Mouse (Mus musculus): ENCODE results near the gene Irf2bpl. TPM values are rescaled to one million over a fixed set of nuclear protein-coding genes. Genes with fewer than 3 reads are reported as not detected.

Irf2bpl gene
- total RNA-seq, 4 experiments from 2014 or later: 60.7 to 74.9 (median 68.5) TPM

DNA sequence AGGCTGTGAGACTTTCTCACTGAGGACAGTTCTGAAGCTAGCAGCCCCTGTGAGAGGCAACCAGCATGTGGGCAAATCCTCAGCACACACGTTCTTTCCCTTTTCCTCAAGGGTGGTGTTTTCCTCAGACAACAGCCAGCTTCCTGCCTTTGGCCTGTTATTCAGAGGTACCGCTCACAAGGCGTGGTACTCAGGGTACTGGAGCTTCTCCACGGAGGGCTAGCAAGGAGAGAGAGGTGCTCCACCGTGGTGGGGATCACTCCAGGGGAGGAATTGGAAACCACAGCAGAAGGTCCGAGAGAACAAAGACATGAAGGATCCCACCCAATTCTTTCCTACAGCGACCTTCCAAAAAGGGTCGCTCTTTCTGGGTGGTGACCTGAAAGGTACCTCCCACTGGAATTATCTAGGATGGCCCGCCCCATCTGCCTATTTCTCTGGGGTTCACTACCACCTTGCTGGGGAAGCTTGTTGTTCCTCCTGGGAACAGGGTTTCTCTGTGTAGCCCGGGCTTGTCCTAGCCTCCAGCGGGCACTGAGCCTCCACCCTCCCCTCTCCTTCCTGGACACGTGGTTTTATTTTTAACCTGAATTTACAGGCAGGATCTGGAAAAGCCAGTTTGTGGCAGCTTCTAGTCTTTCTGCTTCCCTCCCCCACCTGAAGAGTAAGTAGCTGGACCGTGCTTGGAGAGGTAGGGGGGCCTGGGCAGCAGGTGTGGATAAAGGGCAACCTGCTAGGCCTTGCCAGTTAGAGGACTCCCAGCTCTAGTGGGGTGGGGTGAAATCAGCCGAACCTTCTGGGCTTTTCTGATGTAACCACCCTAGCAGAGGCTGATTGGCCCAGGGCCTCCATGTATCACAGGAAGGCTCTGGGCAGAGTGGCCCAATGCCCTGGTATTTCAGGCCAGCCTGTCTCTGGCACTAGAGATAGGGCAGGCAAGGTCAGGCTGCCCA is 17.1 kb downstream of the Irf2bpl start:
- no peak for DNase-seq (ENCODE audit: low spot score in 2 of 2)

DNA sequence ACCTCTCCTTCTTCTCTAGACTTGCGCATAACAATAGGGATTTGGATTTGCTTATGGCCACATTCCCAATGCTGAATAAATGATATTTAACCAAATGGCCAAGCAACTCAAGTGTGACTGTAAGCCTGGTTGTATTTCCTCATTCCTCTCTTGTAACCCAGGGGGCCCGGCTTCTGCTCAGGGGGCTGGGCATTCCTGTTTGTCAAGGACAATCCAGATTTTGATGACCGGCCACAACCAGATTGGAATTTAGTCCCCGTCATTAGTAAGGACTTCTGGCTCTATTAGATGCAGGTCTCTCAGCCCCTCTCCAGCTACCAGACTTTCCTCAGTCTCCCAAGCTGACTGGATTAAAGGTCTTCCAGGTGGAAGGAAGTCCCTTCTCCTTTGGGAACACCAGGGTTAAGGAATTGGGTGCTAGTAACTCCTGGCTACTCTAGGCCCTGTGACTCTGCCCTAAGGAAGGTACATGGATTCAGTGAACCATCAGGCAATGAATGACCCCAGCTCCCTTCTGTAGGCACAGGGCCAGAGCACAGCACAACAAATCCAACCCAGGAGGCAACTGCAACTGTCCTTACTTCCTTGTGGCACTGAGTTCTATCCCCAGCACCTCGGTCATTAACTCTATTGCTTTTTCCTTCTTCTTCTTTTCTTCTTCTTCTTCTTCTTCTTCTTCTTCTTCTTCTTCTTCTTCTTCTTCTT is 20.1 kb downstream of the Irf2bpl start:
- DNase-seq (ENCODE audit: low spot score in 2 of 2): no peak

DNA sequence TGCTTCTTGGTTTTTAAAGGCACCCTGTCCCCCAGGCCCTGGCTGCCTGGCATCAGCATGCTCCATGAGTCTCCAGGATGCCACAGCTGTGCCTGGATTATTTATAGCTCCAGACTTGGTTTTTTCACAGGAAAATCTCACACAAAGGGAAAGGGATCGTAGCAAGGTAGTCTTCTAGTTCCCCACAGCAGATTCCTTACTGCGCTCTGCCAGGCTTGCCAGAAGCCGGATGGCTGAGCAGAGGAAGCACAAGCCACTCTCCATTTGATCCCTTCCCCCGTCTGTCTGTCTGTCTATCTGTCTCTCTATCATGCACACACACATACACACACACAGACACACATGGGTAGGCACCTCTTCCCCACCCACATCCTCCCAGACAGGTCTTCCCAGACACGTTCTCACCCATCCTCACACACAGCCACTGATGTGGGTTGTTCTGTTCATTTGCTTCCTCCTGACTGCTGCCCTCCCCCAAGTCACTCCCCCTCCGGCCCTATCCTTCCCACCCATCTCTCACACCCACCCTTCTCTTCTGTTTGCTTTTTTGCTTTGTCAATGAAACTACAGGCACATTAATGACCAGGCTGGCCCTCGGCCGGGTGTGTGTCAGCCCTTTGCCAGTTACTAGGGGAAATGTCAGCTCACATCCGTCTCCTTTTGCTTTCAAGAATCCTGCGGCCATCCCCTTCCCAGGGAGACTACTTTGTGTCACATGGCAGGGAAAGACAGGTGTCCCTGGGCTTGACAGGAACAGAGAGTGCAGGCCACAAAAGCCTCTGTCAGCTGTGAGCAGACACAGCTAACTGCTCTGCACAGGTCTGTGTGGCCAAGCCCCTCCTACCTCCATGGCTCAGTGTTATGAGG is 24.4 kb downstream of the Irf2bpl start:
- DNase-seq (ENCODE audit: low spot score in 2 of 2): peak in 1 of 2 experiments; percentile 54

DNA sequence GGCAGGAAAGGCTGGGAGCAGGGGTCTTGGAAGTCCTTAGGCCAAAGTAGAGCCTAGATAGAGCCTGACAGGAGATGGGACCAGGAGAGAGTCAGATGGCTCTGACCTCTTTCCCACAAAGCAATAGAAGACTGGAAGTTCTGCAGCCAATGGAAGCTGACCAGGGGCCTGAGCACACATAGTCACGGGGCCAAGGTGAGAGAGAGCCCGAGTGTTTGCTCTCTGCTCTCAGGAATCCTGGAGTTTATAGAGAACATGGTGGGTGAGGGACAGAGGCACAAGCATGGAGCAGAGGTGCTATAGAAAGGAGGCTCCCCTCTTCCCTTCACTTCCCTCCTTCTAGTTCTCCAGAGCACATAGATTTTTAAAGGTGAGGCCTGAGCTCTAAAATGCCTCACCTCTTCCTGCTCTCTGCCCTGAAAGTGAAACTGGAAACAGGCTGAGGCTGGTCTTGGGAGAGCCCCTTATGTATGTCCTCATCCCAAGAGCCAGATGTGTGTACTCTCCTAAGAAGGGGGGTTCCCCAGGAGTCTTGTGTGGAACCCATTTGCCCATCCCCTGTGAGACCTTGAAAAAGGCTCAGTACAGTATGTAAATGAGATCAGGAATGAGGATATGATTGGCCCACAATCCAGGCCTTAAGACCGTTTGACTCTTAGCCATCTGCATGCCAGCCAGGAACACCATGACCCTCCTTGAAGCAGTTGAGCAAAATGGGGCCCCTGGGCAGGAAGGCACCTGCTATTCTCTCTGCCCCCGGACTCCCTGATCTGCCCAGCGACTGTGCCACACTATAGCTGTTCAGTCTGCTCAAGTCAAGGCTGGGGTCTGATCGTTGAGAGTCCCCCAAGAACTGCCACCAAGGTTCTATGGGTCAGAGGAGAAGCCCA is 25.4 kb downstream of the Irf2bpl start:
- DNase-seq (ENCODE audit: low spot score in 2 of 2): no peak

DNA sequence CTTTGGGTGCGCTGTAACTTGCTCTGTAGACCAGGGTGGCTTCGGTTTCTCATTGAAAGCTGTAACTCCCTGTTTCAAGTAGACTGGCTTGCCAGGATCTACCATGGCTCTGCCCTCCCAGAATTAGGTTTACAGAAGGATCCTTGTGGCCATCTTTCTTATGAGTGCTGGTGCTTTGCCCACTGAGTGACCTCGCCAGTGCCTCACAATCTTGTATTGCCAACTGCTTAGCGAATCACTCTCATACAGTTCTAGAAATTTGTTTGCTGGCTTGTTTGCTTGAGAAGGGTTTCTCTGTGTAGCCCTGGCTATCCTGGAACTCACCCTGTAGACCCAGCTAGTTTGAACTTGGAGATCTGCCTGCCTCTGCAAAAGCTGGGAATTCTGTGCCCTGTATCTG is 26.1 kb downstream of the Irf2bpl start:
- no peak for DNase-seq (ENCODE audit: low spot score in 2 of 2)

DNA sequence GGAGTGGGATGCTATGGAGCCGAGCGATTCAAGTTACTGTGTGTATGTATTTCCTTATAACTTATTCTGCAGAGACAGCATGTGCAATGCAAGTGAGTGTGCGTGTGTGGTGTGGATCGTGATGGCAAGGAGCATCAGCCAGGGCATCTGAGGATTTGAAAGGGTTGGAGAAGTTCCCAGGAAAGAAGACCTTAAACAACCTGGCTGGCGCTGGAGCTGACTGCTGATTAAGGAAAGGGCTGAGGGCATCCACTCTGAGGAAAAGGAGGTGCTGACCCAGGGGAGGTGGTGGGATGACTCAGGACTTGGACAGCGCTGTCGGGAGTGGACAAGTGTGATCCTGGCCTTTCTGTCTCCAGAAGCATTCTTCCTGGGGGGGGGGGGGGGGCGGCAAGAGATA is 27.3 kb downstream of the Irf2bpl start:
- DNase-seq (ENCODE audit: low spot score in 2 of 2): no peak

DNA sequence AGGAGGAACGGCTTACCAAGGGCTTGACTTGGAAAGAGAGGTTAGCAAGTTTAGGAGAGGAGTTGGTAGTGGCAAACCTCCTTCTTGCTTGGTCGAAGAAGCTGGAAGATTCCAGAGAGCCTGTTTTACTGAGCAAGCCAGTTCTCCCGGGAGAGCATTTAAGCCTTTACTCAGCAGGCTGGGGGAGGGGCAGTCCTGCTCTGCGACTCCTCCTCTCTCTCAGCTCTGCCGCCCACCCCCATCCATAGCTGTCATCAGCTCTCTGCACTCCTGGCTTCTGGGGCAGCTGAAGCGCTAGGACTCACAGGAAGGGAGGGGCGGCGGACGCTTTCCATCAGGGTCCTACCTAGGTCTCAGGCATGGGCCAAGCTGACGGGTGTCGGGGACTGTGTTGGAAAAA is 28.9 kb downstream of the Irf2bpl start:
- DNase-seq (ENCODE audit: low spot score in 2 of 2): peak in 1 of 2 experiments; percentile 63

DNA sequence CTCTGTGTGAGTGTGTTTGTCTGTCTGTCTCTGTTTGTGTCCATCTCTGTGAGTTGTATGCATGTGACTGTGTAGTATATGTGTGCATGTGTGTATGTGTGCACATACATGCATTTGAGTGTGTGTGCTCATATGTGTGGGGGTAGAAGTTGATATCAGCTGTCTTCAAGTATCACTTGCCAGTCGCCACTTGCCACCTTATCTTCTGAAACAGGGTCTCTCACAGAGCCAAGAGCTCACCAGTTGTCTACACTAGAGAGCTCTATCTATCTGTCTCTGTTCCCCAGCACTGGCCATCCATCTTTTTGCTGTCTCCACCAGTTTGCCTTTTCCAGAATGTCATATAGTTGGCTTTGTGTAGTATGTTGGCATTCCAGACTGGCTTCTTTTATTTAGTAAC is 31.1 kb downstream of the Irf2bpl start:
- no peak for DNase-seq (ENCODE audit: low spot score in 2 of 2)

DNA sequence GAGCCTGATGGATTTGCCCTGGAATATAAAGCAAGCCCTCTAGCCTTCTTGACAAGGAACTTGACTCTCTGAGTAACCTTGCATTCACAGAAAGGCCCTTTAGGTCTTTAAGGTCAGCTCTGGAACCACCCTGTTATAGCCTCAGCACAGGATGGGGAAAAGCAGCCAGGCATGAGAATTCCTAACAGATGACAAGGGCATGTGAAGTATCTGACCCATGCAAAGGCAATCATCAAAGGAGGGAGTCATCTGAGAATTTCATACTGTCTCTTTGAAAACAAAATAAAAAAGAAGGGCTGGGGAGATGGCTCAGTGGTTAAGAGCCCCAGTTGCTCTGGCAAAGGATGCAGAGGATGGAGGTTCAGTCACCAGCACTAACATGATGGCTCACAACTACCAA is 33.3 kb downstream of the Irf2bpl start:
- no peak for DNase-seq (ENCODE audit: low spot score in 2 of 2)

DNA sequence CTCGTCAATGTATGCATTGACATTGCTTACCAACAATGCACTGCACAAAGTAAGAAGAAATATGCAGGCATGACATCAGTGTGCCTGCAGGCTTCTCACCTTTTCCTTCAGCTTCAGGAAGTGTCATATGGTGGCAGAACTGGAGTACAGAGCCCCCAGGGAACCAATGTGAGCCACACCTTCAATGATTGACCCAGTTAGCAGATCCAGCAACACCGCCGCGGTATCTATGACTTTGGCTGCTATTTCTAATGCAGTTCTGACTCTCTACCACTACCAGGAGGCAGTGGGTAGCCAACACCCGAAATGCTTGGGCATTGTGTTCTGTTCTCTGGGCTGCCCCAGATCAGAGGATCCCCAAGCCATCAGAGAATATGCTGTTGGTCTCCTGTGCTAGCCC is 33.9 kb downstream of the Irf2bpl start:
- DNase-seq (ENCODE audit: low spot score in 2 of 2): no peak

DNA sequence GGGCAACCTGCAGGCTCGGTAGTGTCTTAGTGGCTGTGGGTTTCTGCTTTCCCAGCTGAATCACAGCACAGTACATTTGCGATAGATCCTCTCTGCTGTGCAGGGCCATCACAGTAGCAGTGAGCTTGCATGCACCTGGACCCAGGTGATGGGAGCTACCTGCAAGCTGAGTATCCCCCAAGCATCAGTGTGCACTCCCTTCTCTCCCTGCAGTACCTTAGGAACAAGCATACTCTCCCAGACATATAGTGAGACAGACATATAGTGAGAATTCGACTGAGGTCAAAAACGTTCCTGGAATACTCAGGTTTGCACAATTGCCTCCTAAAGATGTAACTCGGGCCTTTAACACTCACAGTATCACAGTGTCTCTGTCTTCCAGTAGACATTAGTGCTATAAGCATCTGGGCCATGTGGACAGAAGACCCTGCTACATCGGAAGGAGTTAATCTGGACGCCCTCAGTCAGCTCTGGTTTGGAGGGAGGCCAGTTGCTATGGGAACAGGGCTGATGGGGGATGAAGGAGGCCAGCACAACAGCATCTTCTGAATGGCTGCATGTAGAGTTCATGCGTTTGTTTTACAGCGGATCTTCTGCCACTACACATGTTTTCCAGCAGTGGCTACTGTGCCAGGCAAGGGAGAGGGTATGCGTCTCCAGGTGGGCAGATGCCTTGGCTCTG is 34.5 kb downstream of the Irf2bpl start:
- DNase-seq (ENCODE audit: low spot score in 2 of 2): no peak

DNA sequence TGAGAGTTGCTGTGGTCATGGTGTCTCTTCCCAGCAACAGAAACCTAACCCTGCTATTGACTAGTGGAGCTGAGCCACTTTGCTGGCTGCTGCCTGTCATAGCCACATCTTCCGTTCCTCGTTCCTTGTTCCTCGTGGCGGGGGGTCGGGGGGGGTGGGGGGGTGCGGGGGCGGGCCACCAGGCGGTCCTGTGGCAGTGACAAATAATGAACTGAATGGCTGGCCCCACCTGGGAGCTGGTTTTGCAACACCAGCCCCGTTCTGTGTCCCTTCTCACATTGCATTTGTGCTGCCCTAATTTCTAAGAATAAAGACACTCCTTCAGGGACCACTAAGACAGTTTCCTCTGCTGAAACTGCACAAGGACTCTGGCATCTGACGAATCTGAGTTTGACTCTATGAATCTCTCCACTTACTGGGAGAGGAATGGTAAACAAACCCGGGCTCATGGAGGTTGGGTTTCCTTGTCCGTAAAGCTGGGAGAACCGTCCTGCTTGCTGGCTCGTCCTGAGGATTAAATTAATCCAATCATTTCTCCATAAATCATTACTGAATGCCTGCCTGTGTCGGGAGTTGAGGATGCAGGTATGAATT is 41.6 kb downstream of the Irf2bpl start:
- no peak for DNase-seq (ENCODE audit: low spot score in 2 of 2)

DNA sequence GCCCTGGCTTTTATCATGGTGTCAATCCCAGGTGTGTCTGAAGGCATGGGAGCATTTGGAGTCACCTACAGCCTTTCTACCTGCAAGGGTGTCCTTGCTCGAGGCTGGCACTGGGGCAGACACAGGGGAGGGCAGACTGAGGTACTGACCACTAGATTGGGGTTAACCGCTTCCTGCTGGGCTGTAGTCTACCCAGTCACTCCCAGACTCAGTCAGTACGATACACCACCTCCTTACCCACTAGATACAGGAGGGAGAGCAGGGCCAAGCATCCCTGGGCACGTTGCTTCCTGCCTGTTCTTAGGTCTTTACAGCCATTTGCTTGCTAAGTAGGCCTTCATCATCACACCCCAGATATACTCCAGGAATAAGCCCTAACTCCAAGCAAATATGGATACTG is 44.1 kb downstream of the Irf2bpl start:
- no peak for DNase-seq (ENCODE audit: low spot score in 2 of 2)

DNA sequence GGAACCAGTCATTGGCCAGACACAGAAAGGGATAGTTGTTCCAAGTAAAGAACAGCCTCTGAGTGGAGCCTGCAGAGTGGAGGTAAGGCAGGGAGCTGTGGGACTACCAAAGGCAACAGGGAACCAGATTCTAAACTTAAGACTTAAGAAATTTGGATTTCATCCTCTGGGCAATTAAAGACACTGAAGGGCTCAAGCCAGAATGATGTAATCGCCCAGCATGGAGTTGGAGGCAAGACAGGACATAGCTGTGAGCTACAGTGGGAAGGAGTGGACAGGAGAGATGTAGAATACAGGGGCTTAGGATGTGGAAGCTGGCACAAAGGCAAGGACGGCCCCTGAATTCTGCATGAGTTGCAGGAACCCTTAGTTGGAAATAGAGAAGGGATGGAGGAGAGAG is 46.4 kb downstream of the Irf2bpl start:
- no peak for DNase-seq (ENCODE audit: low spot score in 2 of 2)

DNA sequence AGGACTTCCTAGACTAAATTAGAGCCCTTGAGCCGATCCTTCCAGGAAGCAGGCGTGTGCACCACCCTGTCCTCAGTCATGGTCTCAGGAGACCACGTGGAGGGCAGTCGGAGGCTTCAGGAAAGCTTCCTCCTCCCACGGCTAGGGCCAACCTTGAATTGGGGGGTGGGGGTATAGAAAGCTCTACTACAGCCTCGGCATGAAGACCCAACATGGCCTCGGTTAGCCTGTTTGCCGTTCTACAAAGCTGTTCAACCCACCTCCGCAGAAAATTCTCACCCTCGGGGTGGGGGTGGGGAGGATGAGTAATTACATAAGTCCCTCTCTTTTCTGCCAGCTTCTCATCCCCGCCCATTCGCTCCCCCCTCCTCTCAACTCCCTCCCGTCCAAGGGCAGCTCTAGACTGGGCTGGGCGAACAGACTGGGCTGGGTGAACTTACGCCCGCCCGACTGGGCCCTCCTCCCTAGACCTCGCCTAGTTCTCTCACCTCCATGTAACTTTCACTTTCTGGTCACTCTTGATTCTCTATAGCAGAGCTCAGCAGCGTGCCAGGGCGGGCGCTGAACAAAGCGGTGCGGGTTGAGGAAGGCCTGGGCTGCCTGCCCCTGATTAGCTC is 48.1 kb downstream of the Irf2bpl start:
- DNase-seq (ENCODE audit: low spot score in 2 of 2): peak in 1 of 2 experiments; percentile 55

DNA sequence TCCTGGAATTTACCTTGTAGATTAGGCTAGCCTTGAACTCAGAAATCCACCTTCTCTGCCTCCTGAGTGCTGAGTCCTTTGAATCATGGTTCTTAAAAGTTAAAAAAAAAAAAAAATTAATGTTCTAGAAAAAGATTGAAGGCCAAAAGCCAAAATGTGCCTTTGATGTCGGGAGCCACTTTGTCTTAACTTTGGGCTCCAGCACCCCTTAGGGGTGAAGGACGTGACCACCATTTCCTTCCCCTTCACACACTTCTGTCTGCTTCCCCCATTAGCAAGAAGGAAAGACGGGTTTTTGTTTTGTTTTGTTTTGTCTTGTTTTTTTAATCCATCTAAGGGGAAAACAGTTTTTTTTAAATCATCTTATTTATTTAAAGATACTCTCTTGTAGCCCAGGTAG is 48.7 kb downstream of the Irf2bpl start:
- no peak for DNase-seq (ENCODE audit: low spot score in 2 of 2)

DNA sequence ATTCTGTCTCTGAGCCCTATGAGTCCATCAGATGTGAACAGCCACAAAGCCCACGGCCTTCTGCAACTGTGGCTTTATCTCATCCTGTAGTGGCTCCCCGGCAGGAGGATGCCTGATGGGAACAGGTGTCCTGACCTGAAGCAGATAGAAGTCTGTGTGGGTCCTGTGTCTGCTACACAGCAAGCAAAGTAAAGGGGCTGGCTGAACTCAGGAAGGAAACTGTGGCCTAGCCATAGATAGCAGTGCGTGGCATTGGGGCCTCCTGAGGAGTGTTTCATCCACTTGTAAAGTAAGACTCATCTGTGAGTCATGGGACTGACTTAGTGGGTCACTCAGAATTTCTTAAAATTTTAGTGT is 50.2 kb downstream of the Irf2bpl start:
- DNase-seq (ENCODE audit: low spot score in 2 of 2): no peak

DNA sequence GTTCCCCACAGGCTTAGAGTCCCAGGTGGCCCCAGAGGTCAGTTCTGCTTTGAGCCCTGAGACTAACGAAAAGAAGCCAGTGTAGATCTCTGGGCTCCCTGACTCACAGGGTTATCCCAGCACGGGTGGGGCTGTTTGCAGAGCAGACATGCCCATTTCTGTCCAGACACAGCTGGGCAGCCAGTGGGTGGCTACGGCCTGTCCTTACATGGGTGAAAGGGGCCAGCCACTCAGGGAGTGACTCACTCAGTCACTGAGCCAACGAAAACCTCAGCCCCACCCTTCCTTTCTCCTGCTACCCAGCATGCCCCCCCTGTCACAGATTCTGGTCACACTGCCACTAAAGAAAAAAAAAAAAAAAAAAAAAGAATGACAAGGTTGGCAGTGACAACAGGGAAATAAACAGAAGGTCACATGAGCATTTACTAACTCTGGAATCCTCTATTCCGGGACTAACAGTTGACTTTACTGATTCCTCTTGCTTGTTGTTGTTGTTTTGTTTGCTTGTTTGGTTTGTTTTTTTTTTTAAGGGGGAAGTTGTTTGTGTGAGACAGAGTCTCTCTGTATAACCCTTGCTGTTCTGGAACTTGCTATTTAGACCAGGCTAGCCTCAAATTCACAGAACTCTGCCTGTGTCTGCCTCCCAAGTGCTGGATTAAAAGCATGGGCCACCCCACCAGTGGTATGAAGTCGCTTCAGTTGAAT is 50.7 kb downstream of the Irf2bpl start:
- DNase-seq (ENCODE audit: low spot score in 2 of 2): peak in 1 of 2 experiments; percentile 57

All from left cerebral cortex, adult 8-10 months (tissue).